Mouse (Mus musculus) lung, postnatal 14 days (tissue): ENCODE measurements at regions not wholly inside any gene's neighbourhood (a gene's known extent, or its start where the extent isn't known, plus 50 kb on each side); places are given as distances from the start of the nearest gene placed in this dataset.
"Not testable (repeated sequence)": the region's sequence is repeated elsewhere in the genome, so short reads cannot be mapped to it uniquely, and the experiment has no call there.

ENCODE experiments used
- DNase-seq: peaks from one replicate; pipeline ENCODE4 v3.0.0; 2021

- no peak for DNase-seq
Observed at GRCm38 (mm10) chr2:63706643-63707042, 391.2 kb downstream of the Fign start.

- DNase-seq, result no peak
Observed at GRCm38 (mm10) chr2:63706183-63706582, 391.7 kb downstream of the Fign start.

- DNase-seq, result peak; percentile 38
Observed at GRCm38 (mm10) chr2:63702333-63703096, 395.3 kb downstream of the Fign start.

- DNase-seq, result no peak
Observed at GRCm38 (mm10) chr2:63701861-63702260, 396.0 kb downstream of the Fign start.

GRCm38 (mm10) chr2:63700255-63700654 lies 397.6 kb downstream of the Fign start:
- no peak for DNase-seq

GRCm38 (mm10) chr2:63669700-63670099 lies 428.1 kb downstream of the Fign start:
- DNase-seq, result no peak

GRCm38 (mm10) chr2:63668784-63669183 lies 429.1 kb downstream of the Fign start:
- DNase-seq, result no peak

GRCm38 (mm10) chr2:63659947-63660346 lies 437.9 kb downstream of the Fign start:
- DNase-seq, result not testable (repeated sequence)
